Mouse (Mus musculus): ENCODE data around the gene Ormdl3. TPM values are rescaled to one million over a fixed set of nuclear protein-coding genes. Genes with fewer than 3 reads are reported as not detected.
A peak's percentile ranks its signal among the peaks of the same experiment; 100 is the strongest.

The Ormdl3 gene
- total and polyA plus RNA-seq, 3 experiments, result 32.5 to 45.1 (median 32.9) TPM

DNA sequence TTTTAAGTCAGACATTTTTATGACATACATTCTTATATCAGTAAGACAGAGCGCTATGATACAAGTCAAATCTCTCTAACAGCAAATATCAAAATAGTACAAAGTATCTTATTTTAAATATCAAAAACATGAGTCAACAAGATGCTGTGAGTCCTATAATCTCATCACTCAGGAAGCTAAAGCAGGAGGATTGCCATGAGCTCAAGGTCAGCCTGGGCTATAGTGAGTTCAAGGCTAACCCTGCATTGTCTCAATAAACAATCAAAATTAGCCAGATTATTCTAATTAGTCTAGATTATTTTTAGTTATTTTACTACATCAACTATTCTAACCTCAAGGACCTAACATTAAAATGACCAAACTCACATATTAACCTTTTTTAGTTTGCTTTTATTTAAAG lies 43.8 kb downstream of the Ormdl3 start:
- dilution Hi-C loops (cut with MboI; ENCODE audit: extremely low pct_ligation_motif_present, extremely low pct_unique_long_range_greater_than_20kb, low sequenced_read_pairs), result no loop called here
- in situ Hi-C loops (cut with MboI; ENCODE audit: low pct_ligation_motif_present, low pct_unique_long_range_greater_than_20kb, low sequenced_read_pairs), result no loop called here
- peaks cover 3 to 47% of the 10 kb centered on the region in 2 experiments; a peak in 3 of 4 replicates for H3K4me1 ChIP-seq (ENCODE audit: control insufficient read depth in 1 of 2, insufficient read depth in 2 of 2)
- H3K27me3 ChIP-seq (replicated peaks), result no peaks in the 10 kb centered on the region
- peaks cover 16 to 37% of the 10 kb centered on the region in 2 experiments for H3K36me3 ChIP-seq (replicated peaks in 1 of 2; ENCODE audit: control insufficient read depth in 1 of 2, insufficient read depth in 1 of 2, low read length in 1 of 2)
- TF ChIP-seq SIN3A (IDR thresholded peaks at IDR 0.05; ENCODE audit: low read length), result 0 out of 2 replicates have a peak, but pooled peaks have one; percentile 67
- TF ChIP-seq JUND (conservative IDR thresholded peaks at IDR 0.05; ENCODE audit: low read depth, low read length), result no peak
- TF ChIP-seq ZKSCAN1 (IDR thresholded peaks at IDR 0.05; ENCODE audit: borderline replicate concordance, low read depth, low read length), result no peak
- TF ChIP-seq RCOR1 (conservative IDR thresholded peaks at IDR 0.05; ENCODE audit: low read depth, low read length), result no peak
- TF ChIP-seq CTCF (conservative IDR thresholded peaks at IDR 0.05 in 1 of 2, IDR thresholded peaks at IDR 0.05 in 1 of 2; ENCODE audit: low read depth in 2 of 2, low read length in 2 of 2), result no peak
- no peak for TF ChIP-seq MXI1 (IDR thresholded peaks at IDR 0.05; ENCODE audit: low read depth, low read length)
- 0 out of 2 replicates have a peak, but pooled peaks have one; percentile 24 for TF ChIP-seq E2F4 (IDR thresholded peaks at IDR 0.05; ENCODE audit: insufficient replicate concordance, low read depth, low read length)
- no peak; the same call in 1 of the 2 replicates for TF ChIP-seq MYC (IDR thresholded peaks at IDR 0.05; ENCODE audit: low read depth, low read length)
- TF ChIP-seq KAT2A (IDR thresholded peaks at IDR 0.05; ENCODE audit: insufficient replicate concordance, low read length), result no peak
- TF ChIP-seq MAX (IDR thresholded peaks at IDR 0.05; ENCODE audit: low read length), result no peak
- TF ChIP-seq ELF1 (IDR thresholded peaks at IDR 0.05; ENCODE audit: low read depth, low read length), result no peak
- TF ChIP-seq ZMIZ1 (IDR thresholded peaks at IDR 0.05; ENCODE audit: low read depth, low read length), result no peak
- TF ChIP-seq IRF4 (IDR thresholded peaks at IDR 0.05; ENCODE audit: low read depth, low read length), result no peak
- TF ChIP-seq ZC3H11A (IDR thresholded peaks at IDR 0.05; ENCODE audit: low read depth, low read length), result no peak
- TF ChIP-seq POLR2AphosphoS2 (IDR thresholded peaks at IDR 0.05; ENCODE audit: low read depth, low read length), result no peak
- no peak for TF ChIP-seq NRF1 (IDR thresholded peaks at IDR 0.05; ENCODE audit: low read depth, low read length)
- no peak for TF ChIP-seq TBP (conservative IDR thresholded peaks at IDR 0.05; ENCODE audit: low read depth, low read length)
- no peak; the same call in none of the 2 replicates for TF ChIP-seq CHD1 (IDR thresholded peaks at IDR 0.05; ENCODE audit: low read depth, low read length)
- TF ChIP-seq POLR2A (IDR thresholded peaks at IDR 0.05; ENCODE audit: low read depth, low read length), result no peak
- 0 out of 2 replicates have a peak, but pooled peaks have one; percentile 21 for TF ChIP-seq TCF12 (IDR thresholded peaks at IDR 0.05; ENCODE audit: low read depth, low read length)
- TF ChIP-seq USF1 (IDR thresholded peaks at IDR 0.05; ENCODE audit: low read depth, low read length), result no peak
- no peak for TF ChIP-seq MAZ (IDR thresholded peaks at IDR 0.05; ENCODE audit: low read depth, low read length)
- no peak for TF ChIP-seq PAX5 (IDR thresholded peaks at IDR 0.05; ENCODE audit: low read length)
- no peak for TF ChIP-seq MAFK (IDR thresholded peaks at IDR 0.05; ENCODE audit: insufficient replicate concordance, low read length)
- no peak for TF ChIP-seq UBTF (IDR thresholded peaks at IDR 0.05; ENCODE audit: low read depth, low read length)
- no peak for TF ChIP-seq SMC3 (IDR thresholded peaks at IDR 0.05; ENCODE audit: low read depth, low read length)
- no peak for TF ChIP-seq BHLHE40 (IDR thresholded peaks at IDR 0.05; ENCODE audit: low read depth, low read length)
- TF ChIP-seq HCFC1 (IDR thresholded peaks at IDR 0.05; ENCODE audit: low read depth, low read length), result no peak
- TF ChIP-seq GABPA (IDR thresholded peaks at IDR 0.05; ENCODE audit: insufficient replicate concordance, low read depth, low read length), result no peak
- 0 out of 2 replicates have a peak, but pooled peaks have one; percentile 10 for TF ChIP-seq EP300 (IDR thresholded peaks at IDR 0.05; ENCODE audit: low read length)
- TF ChIP-seq CHD2 (IDR thresholded peaks at IDR 0.05; ENCODE audit: low read length), result no peak
- H3K9me3 ChIP-seq (replicated peaks; ENCODE audit: low read length), result peaks cover 24% of the 10 kb centered on the region
- peak overlapping the region; percentile 56 for H3K4me2 ChIP-seq (ENCODE audit: insufficient read depth, low read depth, poor library complexity, severe bottlenecking)
- no peak overlapping the region for H3K27ac ChIP-seq (ENCODE audit: insufficient read depth, low read depth)
- peak overlapping the region; percentile 30; the same call in 1 of the 2 replicates for H3K9ac ChIP-seq (ENCODE audit: insufficient read depth, low read depth)
- H3K79me2 ChIP-seq (replicated peaks; ENCODE audit: control insufficient read depth, extremely low read depth, insufficient read depth, poor library complexity, severe bottlenecking), result peaks cover 73% of the 10 kb centered on the region
- peak overlapping the region; percentile 10 to 69 (median 38) for H3K4me3 ChIP-seq (replicated peaks in 1 of 3; ENCODE audit: low read depth in 2 of 3, low read length in 2 of 3, poor library complexity in 1 of 3)
- no peak for DNase-seq (ENCODE audit: extremely low read depth)
